Mouse (Mus musculus): Measurements from ENCODE around the gene Stard7. TPM values are rescaled to one million over a fixed set of nuclear protein-coding genes. Genes with fewer than 3 reads are reported as not detected.

Stard7 gene
- polyA plus RNA-seq, 1 experiment from 2014 or later, result 58.8 TPM

GRCm38 (mm10) chr2:127324456-127324855 is 54.4 kb downstream of the Stard7 start:
- H3K9ac ChIP-seq (ENCODE audit: low read length), result no peak overlapping the region
- no peak overlapping the region for H3K27ac ChIP-seq (ENCODE audit: low read length)
- no peaks in the 10 kb centered on the region for H3K36me3 ChIP-seq (ENCODE audit: control insufficient read depth, insufficient read depth, low read length)
- H3K4me2 ChIP-seq (ENCODE audit: low read depth, low read length), result no peak overlapping the region
- H3K27me3 ChIP-seq (ENCODE audit: control insufficient read depth, insufficient read depth, low read length), result no peaks in the 10 kb centered on the region
- no peak overlapping the region for H3K4me3 ChIP-seq (replicated peaks; ENCODE audit: low read length)
- no peaks in the 10 kb centered on the region for H3K4me1 ChIP-seq (ENCODE audit: control insufficient read depth, insufficient read depth, low read length)
- no peak for ATAC-seq (ENCODE audit: insufficient read depth, low FRiP score)
- no peaks in the 10 kb centered on the region for H3K9me3 ChIP-seq (replicated peaks; ENCODE audit: control insufficient read depth, low read length)
- 54% methylated on average over 7 of the region's 7 CpGs for whole genome bisulfite sequencing

- Histone ChIP-seq H3K9ac (ENCODE audit: low read length) (no peak overlapping the region), H3K27ac (ENCODE audit: low read length) (no peak overlapping the region), H3K4me2 (ENCODE audit: low read depth, low read length) (no peak overlapping the region), H3K27me3 (ENCODE audit: control insufficient read depth, insufficient read depth, low read length) (no peaks in the 10 kb centered on the region), H3K4me1 (ENCODE audit: control insufficient read depth, insufficient read depth, low read length) (no peaks in the 10 kb centered on the region), H3K9me3 (replicated peaks; ENCODE audit: control insufficient read depth, low read length) (no peaks in the 10 kb centered on the region), H3K4me3 (replicated peaks; ENCODE audit: low read length) (no peak overlapping the region), H3K36me3 (ENCODE audit: control insufficient read depth, insufficient read depth, low read length) (no peaks in the 10 kb centered on the region)
- peak; percentile 26; the same call in 1 of the 2 replicates for ATAC-seq (ENCODE audit: insufficient read depth, low FRiP score)
- WGBS, result 65% methylated on average over 12 of the region's 12 CpGs
These were observed 58.3 kb downstream of the Stard7 start for GRCm38 (mm10) chr2:127328090-127328851.

GRCm38 (mm10) chr2:127332807-127333570 is 63.0 kb downstream of the Stard7 start:
- Histone ChIP-seq H3K9me3 (replicated peaks; ENCODE audit: control insufficient read depth, low read length) (no peaks in the 10 kb centered on the region), H3K4me3 (replicated peaks; ENCODE audit: low read length) (no peak overlapping the region), H3K4me1 (ENCODE audit: control insufficient read depth, insufficient read depth, low read length) (peaks cover 4% of the 10 kb centered on the region; the same call in 1 of the 2 replicates), H3K9ac (ENCODE audit: low read length) (no peak overlapping the region), H3K27me3 (ENCODE audit: control insufficient read depth, insufficient read depth, low read length) (peaks cover 20% of the 10 kb centered on the region), H3K4me2 (ENCODE audit: low read depth, low read length) (no peak overlapping the region), H3K27ac (ENCODE audit: low read length) (no peak overlapping the region), H3K36me3 (ENCODE audit: control insufficient read depth, insufficient read depth, low read length) (no peaks in the 10 kb centered on the region)
- no peak for ATAC-seq (ENCODE audit: insufficient read depth, low FRiP score)
- 79% methylated on average over 14 of the region's 14 CpGs for WGBS

DNA sequence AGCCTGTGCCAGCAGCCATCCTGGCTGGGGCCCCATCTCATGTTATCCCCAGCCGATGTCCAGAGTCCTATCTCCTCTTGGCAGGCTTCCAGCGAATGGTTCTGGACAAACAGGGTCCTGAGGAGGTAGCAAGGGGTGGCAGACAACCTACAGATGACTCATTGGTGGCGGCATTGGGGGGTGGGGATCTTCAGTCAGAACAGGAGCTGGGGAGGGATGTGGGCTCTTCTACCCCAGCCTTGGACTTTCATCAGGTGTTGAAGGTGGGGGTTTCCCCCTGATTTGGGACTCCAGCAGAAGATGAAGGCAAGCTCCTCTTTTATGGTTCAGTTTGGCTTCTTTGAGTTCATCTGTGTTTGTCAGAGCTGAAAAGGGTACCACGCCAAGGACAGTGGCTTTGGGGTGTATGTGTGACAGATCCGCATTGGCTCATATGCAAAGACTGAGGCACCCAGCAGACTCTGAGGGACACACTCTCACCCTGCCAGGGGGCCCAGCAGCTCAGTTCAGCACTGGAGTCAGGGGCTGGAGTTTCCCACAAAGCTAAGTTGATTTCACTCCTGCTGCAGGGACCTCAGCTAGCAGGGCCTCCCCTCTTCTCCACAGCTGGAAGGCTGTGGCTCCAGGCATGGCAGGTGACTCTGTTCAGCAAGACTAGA is 64.1 kb downstream of the Stard7 start:
- Histone ChIP-seq H3K27me3 (ENCODE audit: control insufficient read depth, insufficient read depth, low read length) (peaks cover 20% of the 10 kb centered on the region), H3K9ac (ENCODE audit: low read length) (no peak overlapping the region), H3K4me3 (replicated peaks; ENCODE audit: low read length) (no peak overlapping the region), H3K4me2 (ENCODE audit: low read depth, low read length) (no peak overlapping the region), H3K4me1 (ENCODE audit: control insufficient read depth, insufficient read depth, low read length) (peaks cover 4% of the 10 kb centered on the region; the same call in 1 of the 2 replicates), H3K9me3 (replicated peaks; ENCODE audit: control insufficient read depth, low read length) (no peaks in the 10 kb centered on the region), H3K27ac (ENCODE audit: low read length) (no peak overlapping the region), H3K36me3 (ENCODE audit: control insufficient read depth, insufficient read depth, low read length) (no peaks in the 10 kb centered on the region)
- 60% methylated on average over 5 of the region's 5 CpGs for WGBS
- no peak for ATAC-seq (ENCODE audit: insufficient read depth, low FRiP score)

- Histone ChIP-seq H3K36me3 (ENCODE audit: control insufficient read depth, insufficient read depth, low read length) (no peaks in the 10 kb centered on the region), H3K4me2 (ENCODE audit: low read depth, low read length) (peak overlapping the region; percentile 93), H3K9ac (ENCODE audit: low read length) (no peak overlapping the region), H3K27me3 (ENCODE audit: control insufficient read depth, insufficient read depth, low read length) (peaks cover 20% of the 10 kb centered on the region), H3K27ac (ENCODE audit: low read length) (no peak overlapping the region), H3K4me3 (replicated peaks; ENCODE audit: low read length) (no peak overlapping the region), H3K4me1 (ENCODE audit: control insufficient read depth, insufficient read depth, low read length) (peaks cover 4% of the 10 kb centered on the region; the same call in 1 of the 2 replicates), H3K9me3 (replicated peaks; ENCODE audit: control insufficient read depth, low read length) (no peaks in the 10 kb centered on the region)
- no peak for ATAC-seq (ENCODE audit: insufficient read depth, low FRiP score)
- 44% methylated on average over 11 of the region's 11 CpGs for WGBS
These were observed 65.1 kb downstream of the Stard7 start for GRCm38 (mm10) chr2:127335078-127335541.

DNA sequence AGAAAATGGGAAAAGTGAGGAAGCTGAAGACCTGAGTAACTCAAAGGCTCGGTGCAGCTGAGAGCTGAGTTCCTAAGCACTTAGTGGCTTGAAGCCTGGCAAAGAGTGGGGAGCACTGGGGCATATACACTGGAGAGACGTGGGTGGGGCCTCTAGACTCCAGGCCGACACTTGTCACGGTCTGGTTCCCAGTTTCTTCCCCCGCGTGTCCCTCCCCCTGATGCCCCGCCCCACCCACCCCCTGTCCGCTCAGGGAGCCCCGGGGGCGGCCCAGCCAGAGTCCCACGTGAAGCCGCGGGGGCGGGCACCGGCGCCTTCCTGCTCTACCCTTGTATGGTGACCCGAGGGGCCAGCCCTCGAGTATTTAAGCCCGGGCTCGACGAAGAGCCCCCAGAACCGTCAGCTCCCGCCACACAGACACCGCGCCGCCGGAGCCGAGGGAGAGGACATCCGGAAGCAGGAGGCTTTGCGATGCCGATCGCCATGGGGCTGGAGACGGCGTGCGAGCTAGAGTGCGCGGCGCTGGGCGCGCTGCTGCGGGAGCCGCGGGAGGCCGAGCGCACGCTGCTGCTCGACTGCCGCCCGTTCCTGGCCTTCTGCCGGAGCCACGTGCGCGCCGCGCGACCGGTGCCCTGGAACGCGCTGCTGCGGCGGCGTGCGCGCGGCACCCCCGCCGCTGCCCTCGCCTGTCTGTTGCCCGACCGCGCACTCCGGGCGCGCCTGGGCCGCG is 65.9 kb downstream of the Stard7 start, which contains the start of gene Dusp2:
Gene Dusp2, plus strand, starts transcription at position 393 of the 730 bp plus-strand sequence.
- H3K9ac ChIP-seq (ENCODE audit: low read length), result peak within 1 kb of the TSS; percentile 70
- no peak within 1 kb of the TSS; the same call in 1 of the 2 replicates for H3K27ac ChIP-seq (ENCODE audit: low read length)
- H3K4me3 ChIP-seq (replicated peaks; ENCODE audit: low read length), result peak within 1 kb of the TSS; percentile 58
- WGBS, result 1% methylated on average over 70 of the region's 76 CpGs
- H3K9me3 ChIP-seq (replicated peaks; ENCODE audit: control insufficient read depth, low read length), result no peaks in the 10 kb centered on the region
- peaks cover 20% of the 10 kb centered on the region for H3K27me3 ChIP-seq (ENCODE audit: control insufficient read depth, insufficient read depth, low read length)
- peak; percentile 84 for ATAC-seq (ENCODE audit: insufficient read depth, low FRiP score)
- H3K36me3 ChIP-seq (ENCODE audit: control insufficient read depth, insufficient read depth, low read length), result no peaks in the 10 kb centered on the region
- peak within 1 kb of the TSS; percentile 93 for H3K4me2 ChIP-seq (ENCODE audit: low read depth, low read length)
- H3K4me1 ChIP-seq (ENCODE audit: control insufficient read depth, insufficient read depth, low read length), result peaks cover 4% of the 10 kb centered on the region; the same call in 1 of the 2 replicates

- Histone ChIP-seq H3K4me3 (replicated peaks; ENCODE audit: low read length) (peak overlapping the region; percentile 58), H3K9me3 (replicated peaks; ENCODE audit: control insufficient read depth, low read length) (no peaks in the 10 kb centered on the region), H3K36me3 (ENCODE audit: control insufficient read depth, insufficient read depth, low read length) (no peaks in the 10 kb centered on the region), H3K4me1 (ENCODE audit: control insufficient read depth, insufficient read depth, low read length) (peaks cover 4% of the 10 kb centered on the region; the same call in 1 of the 2 replicates), H3K4me2 (ENCODE audit: low read depth, low read length) (peak overlapping the region; percentile 93), H3K27ac (ENCODE audit: low read length) (no peak overlapping the region; the same call in 1 of the 2 replicates), H3K9ac (ENCODE audit: low read length) (peak overlapping the region; percentile 70), H3K27me3 (ENCODE audit: control insufficient read depth, insufficient read depth, low read length) (peaks cover 20% of the 10 kb centered on the region)
- WGBS, result 3% methylated on average over 31 of the region's 33 CpGs
- ATAC-seq (ENCODE audit: insufficient read depth, low FRiP score), result no peak
These were observed 66.4 kb downstream of the Stard7 start for GRCm38 (mm10) chr2:127336497-127336832.

- no peaks in the 10 kb centered on the region for H3K9me3 ChIP-seq (replicated peaks; ENCODE audit: control insufficient read depth, low read length)
- peak overlapping the region; percentile 70; the same call in 1 of the 2 replicates for H3K9ac ChIP-seq (ENCODE audit: low read length)
- no peak for ATAC-seq (ENCODE audit: insufficient read depth, low FRiP score)
- peak overlapping the region; percentile 58 for H3K4me3 ChIP-seq (replicated peaks; ENCODE audit: low read length)
- peaks cover 20% of the 10 kb centered on the region for H3K27me3 ChIP-seq (ENCODE audit: control insufficient read depth, insufficient read depth, low read length)
- no peaks in the 10 kb centered on the region for H3K36me3 ChIP-seq (ENCODE audit: control insufficient read depth, insufficient read depth, low read length)
- H3K27ac ChIP-seq (ENCODE audit: low read length), result no peak overlapping the region
- WGBS, result 47% methylated on average over 5 of the region's 5 CpGs
- peaks cover 4% of the 10 kb centered on the region; the same call in 1 of the 2 replicates for H3K4me1 ChIP-seq (ENCODE audit: control insufficient read depth, insufficient read depth, low read length)
- H3K4me2 ChIP-seq (ENCODE audit: low read depth, low read length), result peak overlapping the region; percentile 93
These were observed 66.9 kb downstream of the Stard7 start for GRCm38 (mm10) chr2:127336885-127337284.
